Mouse (Mus musculus) stomach, postnatal 0 days (tissue): ENCODE measurements at regions not wholly inside any gene's neighbourhood (a gene's known extent, or its start where the extent isn't known, plus 50 kb on each side); places are given as distances from the start of the nearest gene placed in this dataset.

Experiments used
- ATAC-seq: fragments of 200-750 bp; cut with Nextera tagmentation; 2 replicates; pipeline ENCODE4 v1.8.0; 2017; ENCODE audit not compliant: low FRiP score, low TSS enrichment
- DNase-seq: peaks from one replicate; pipeline ENCODE4 v3.0.0-alpha.2; 2016; ENCODE audit warnings: low spot score
- H3K27ac ChIP-seq: fragments of 300-500 bp; sonication (generic); replicated peaks from 2 replicates; pipeline ENCODE4 v1.5.1; 2014; ENCODE audit warnings: mild to moderate bottlenecking, control low read depth
- H3K27me3 ChIP-seq: fragments of 300-500 bp; sonication (generic); 2 replicates; pipeline ENCODE4 v1.6.1; 2014; ENCODE audit warnings: low read length; ENCODE audit not compliant: control insufficient read depth, insufficient read depth
- H3K36me3 ChIP-seq: fragments of 300-500 bp; sonication (generic); 2 replicates; pipeline ENCODE4 v1.6.1; 2014; ENCODE audit warnings: low read length, mixed read lengths; ENCODE audit not compliant: control insufficient read depth, insufficient read depth
- H3K4me1 ChIP-seq: fragments of 300-500 bp; sonication (generic); replicated peaks from 2 replicates; pipeline ENCODE4 v1.6.1; 2014; ENCODE audit warnings: antibody characterized with exemption; ENCODE audit not compliant: control insufficient read depth, insufficient read depth
- H3K4me2 ChIP-seq: fragments of 300-500 bp; sonication (generic); replicated peaks from 2 replicates; pipeline ENCODE4 v1.6.1; 2014; ENCODE audit warnings: low read depth, mild to moderate bottlenecking, control low read depth, moderate library complexity
- H3K4me3 ChIP-seq: fragments of 300-500 bp; sonication (generic); 2 replicates; pipeline ENCODE4 v1.5.1; 2014; ENCODE audit warnings: low read depth, low read length, control low read depth
- H3K9ac ChIP-seq: fragments of 300-500 bp; sonication (generic); 2 replicates; pipeline ENCODE4 v1.6.1; 2014; ENCODE audit warnings: mild to moderate bottlenecking, low read length, control low read depth, mixed read lengths
- H3K9me3 ChIP-seq: fragments of 300-500 bp; sonication (generic); 2 replicates; pipeline ENCODE4 v1.6.1; 2016; ENCODE audit warnings: low read length; ENCODE audit not compliant: control insufficient read depth
- CTCF ChIP-seq: IDR thresholded peaks from 2 replicates; pipeline ENCODE4 v1.5.1; 2016; ENCODE audit warnings: antibody characterized with exemption, low read depth, mild to moderate bottlenecking, moderate library complexity
- EP300 ChIP-seq: optimal IDR thresholded peaks from 2 replicates; pipeline ENCODE3; 2016; ENCODE audit warnings: antibody characterized with exemption
- WGBS: fragments of 180-500 bp; shearing (Covaris S2); extraction: QIAGEN DNeasy Blood & Tissue Kit; methylation state at CpG from one replicate; pipeline ENCODE4 v1.1.7; 2014; 5-methylcytosine and 5-hydroxymethylcytosine counted together

DNA sequence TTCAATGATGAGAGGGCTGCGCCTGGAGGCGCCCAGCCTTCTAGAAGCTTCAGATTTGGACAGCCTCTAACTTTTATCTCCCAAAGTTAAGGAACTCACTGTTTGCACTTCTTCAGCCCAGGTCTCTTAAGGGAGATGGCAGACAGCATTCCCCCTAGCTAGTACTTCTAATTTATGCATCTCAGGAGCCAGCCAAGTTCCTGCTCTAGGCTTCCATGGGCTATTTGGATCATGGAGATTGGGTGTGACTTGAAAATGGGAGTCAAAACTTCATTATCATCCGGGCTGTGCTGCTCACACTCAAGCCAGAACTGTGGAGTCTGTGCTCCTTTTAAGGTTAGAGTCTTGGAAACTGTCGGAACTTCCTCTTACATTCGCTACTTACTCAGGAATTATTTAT is 158.7 kb downstream of the Gm12728 start:
- TF ChIP-seq CTCF, result no peak
- TF ChIP-seq EP300, result no peak
- Histone ChIP-seq H3K36me3 (no peaks in the 10 kb centered on the region), H3K4me3 (no peak overlapping the region), H3K9me3 (no peaks in the 10 kb centered on the region), H3K9ac (no peak overlapping the region), H3K4me2 (no peak overlapping the region), H3K27ac (no peak overlapping the region), H3K4me1 (no peaks in the 10 kb centered on the region), H3K27me3 (no peaks in the 10 kb centered on the region)
- 72% methylated on average over 5 of the region's 5 CpGs for WGBS
- ATAC-seq (no peak), DNase-seq (no peak)

GRCm38 (mm10) chr4:105952406-105952805 is 162.7 kb downstream of the Gm12728 start:
- Histone ChIP-seq H3K27ac (no peak overlapping the region), H3K4me2 (no peak overlapping the region), H3K27me3 (no peaks in the 10 kb centered on the region), H3K4me1 (no peaks in the 10 kb centered on the region), H3K36me3 (no peaks in the 10 kb centered on the region), H3K4me3 (no peak overlapping the region), H3K9me3 (no peaks in the 10 kb centered on the region), H3K9ac (no peak overlapping the region)
- TF ChIP-seq CTCF (no peak), EP300 (no peak)
- ATAC-seq (no peak), DNase-seq (no peak)
- WGBS, result 62% methylated on average over 3 of the region's 3 CpGs

GRCm38 (mm10) chr4:105956516-105956915 is 166.8 kb downstream of the Gm12728 start:
- ATAC-seq (no peak), DNase-seq (no peak)
- TF ChIP-seq EP300, result no peak
- TF ChIP-seq CTCF, result no peak
- Histone ChIP-seq H3K27me3 (no peaks in the 10 kb centered on the region), H3K9me3 (no peaks in the 10 kb centered on the region), H3K4me2 (no peak overlapping the region), H3K9ac (no peak overlapping the region), H3K4me1 (no peaks in the 10 kb centered on the region), H3K4me3 (no peak overlapping the region), H3K36me3 (no peaks in the 10 kb centered on the region), H3K27ac (no peak overlapping the region)
- 70% methylated on average over 2 of the region's 2 CpGs for WGBS

- no peak for DNase-seq
- ATAC-seq, result no peak
- Histone ChIP-seq H3K36me3 (no peaks in the 10 kb centered on the region), H3K4me1 (no peaks in the 10 kb centered on the region), H3K9ac (no peak overlapping the region), H3K27me3 (no peaks in the 10 kb centered on the region), H3K27ac (no peak overlapping the region), H3K4me3 (no peak overlapping the region), H3K9me3 (no peaks in the 10 kb centered on the region), H3K4me2 (no peak overlapping the region)
- TF ChIP-seq CTCF, result no peak
- TF ChIP-seq EP300, result no peak
- WGBS, result 59% methylated on average over 5 of the region's 5 CpGs
These were observed 168.7 kb downstream of the Gm12728 start for GRCm38 (mm10) chr4:105958331-105958730.

DNA sequence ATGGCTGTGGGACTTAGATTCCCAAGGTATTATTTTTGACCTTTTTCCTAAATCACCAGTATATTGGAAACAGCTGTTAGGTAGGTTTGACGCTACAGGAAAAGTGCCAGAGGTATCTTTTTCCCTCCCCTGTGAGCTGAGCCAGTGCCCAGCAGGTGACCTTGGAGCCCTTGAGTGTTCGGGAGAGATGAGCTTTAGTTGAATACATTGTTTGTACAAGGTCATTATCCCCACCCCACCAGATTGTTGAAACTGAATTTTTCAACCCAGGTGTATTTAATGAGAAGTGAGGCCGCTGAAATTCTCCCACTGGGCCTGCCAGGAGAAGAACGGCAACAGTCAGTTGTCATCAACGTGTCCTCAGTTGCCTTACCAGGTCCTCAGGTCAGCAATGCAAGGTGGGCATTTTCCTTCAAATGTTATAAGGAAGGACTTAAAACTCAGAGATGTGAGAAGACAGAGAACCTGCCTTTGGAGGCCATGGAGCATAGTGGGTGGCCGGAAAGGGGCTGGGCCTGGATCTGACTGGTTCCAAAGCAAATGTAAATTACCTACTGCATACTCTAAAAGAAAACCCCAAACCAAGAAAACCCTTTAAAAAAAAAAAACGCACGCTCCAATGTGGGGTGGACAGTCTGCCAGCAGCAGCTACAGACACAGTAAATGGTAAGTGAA is 172.2 kb downstream of the Gm12728 start:
- H3K4me3 ChIP-seq, result no peak overlapping the region
- ATAC-seq (no peak), DNase-seq (no peak)
- no peak overlapping the region for H3K4me2 ChIP-seq
- H3K9ac ChIP-seq, result no peak overlapping the region
- no peak for TF ChIP-seq EP300
- no peak for TF ChIP-seq CTCF
- H3K9me3 ChIP-seq, result no peaks in the 10 kb centered on the region
- no peak overlapping the region for H3K27ac ChIP-seq
- no peaks in the 10 kb centered on the region for H3K4me1 ChIP-seq
- H3K36me3 ChIP-seq, result no peaks in the 10 kb centered on the region
- no peaks in the 10 kb centered on the region for H3K27me3 ChIP-seq
- WGBS, result 67% methylated on average over 8 of the region's 8 CpGs

- DNase-seq (no peak), ATAC-seq (no peak)
- no peak overlapping the region for H3K27ac ChIP-seq
- H3K9ac ChIP-seq, result no peak overlapping the region
- H3K36me3 ChIP-seq, result no peaks in the 10 kb centered on the region
- no peak overlapping the region for H3K4me3 ChIP-seq
- WGBS, result 66% methylated on average over 7 of the region's 7 CpGs
- H3K9me3 ChIP-seq, result no peaks in the 10 kb centered on the region
- H3K27me3 ChIP-seq, result no peaks in the 10 kb centered on the region
- no peak for TF ChIP-seq CTCF
- TF ChIP-seq EP300, result no peak
- no peak overlapping the region for H3K4me2 ChIP-seq
- no peaks in the 10 kb centered on the region for H3K4me1 ChIP-seq
These were observed 172.9 kb downstream of the Gm12728 start for GRCm38 (mm10) chr4:105962542-105962941.
